In genomic region chr9:105244024-105244423, GRCm38 (mm10) we compare ENCODE assay signal across 12 mouse cellular contexts.
DNase-seq lines count a peak whose midpoint lies in the region; ATAC-seq lines count a peak whose summit lies in the region.
"Had no signal": no experiment of that assay in that cellular context is flagged by ENCODE, and none has a peak within 500 bp of the region (broad histone marks: within the 10 kb centered on the region; RNA-seq: fewer than 3 reads in every experiment).

No protein-coding gene starts in this region.

- H3K4me3 ChIP-seq in heart, embryonic 11.5 days (ENCODE audit: low read depth, low read length), result no peak overlapping the region
- no peak overlapping the region for H3K4me3 ChIP-seq in midbrain, embryonic 14.5 days (replicated peaks; ENCODE audit: low read depth, low read length)
- H3K4me3 ChIP-seq in midbrain, embryonic 16.5 days (ENCODE audit: low read depth, low read length), result no peak overlapping the region
- H3K4me3 ChIP-seq in limb, embryonic 11.5 days (ENCODE audit: low read depth, low read length), result no peak overlapping the region
- H3K4me3 ChIP-seq: erythroblast, embryonic 14.5 days; heart, embryonic 12.5 days; lung, embryonic 15.5 days had no signal

- WGBS in heart, embryonic 11.5 days (ENCODE audit: insufficient replicate concordance), result 27% methylated on average over 5 of the region's 5 CpGs
- WGBS in midbrain, embryonic 14.5 days, result 39% methylated on average over 5 of the region's 5 CpGs
- WGBS in midbrain, embryonic 16.5 days, result 32% methylated on average over 5 of the region's 5 CpGs
- WGBS in limb, embryonic 11.5 days, result 35% methylated on average over 5 of the region's 5 CpGs

- H3K27me3 ChIP-seq in heart, embryonic 11.5 days (ENCODE audit: control insufficient read depth, insufficient read depth, low read length), result no peaks in the 10 kb centered on the region
- no peaks in the 10 kb centered on the region for H3K27me3 ChIP-seq in midbrain, embryonic 14.5 days (ENCODE audit: control insufficient read depth, insufficient read depth, low read length)
- H3K27me3 ChIP-seq in midbrain, embryonic 16.5 days (ENCODE audit: control insufficient read depth, insufficient read depth, low read depth, low read length), result no peaks in the 10 kb centered on the region
- no peaks in the 10 kb centered on the region for H3K27me3 ChIP-seq in limb, embryonic 11.5 days (ENCODE audit: control insufficient read depth, insufficient read depth, low read length)
- H3K27me3 ChIP-seq: heart, embryonic 12.5 days; lung, embryonic 15.5 days had no signal

- intact Hi-C loops in heart, postnatal 10 days (cut with DNase I), result no loop called here

- ATAC-seq in heart, embryonic 11.5 days (replicated peaks; ENCODE audit: insufficient number of reproducible peaks, low FRiP score, low TSS enrichment), result no peak
- ATAC-seq in midbrain, embryonic 14.5 days (ENCODE audit: low FRiP score, low TSS enrichment), result no peak
- no peak for ATAC-seq in midbrain, embryonic 16.5 days
- ATAC-seq in limb, embryonic 11.5 days (ENCODE audit: insufficient number of reproducible peaks, low FRiP score, low TSS enrichment, low read depth), result no peak

- H3K9ac ChIP-seq in heart, embryonic 11.5 days (ENCODE audit: low read depth, low read length), result no peak overlapping the region
- no peak overlapping the region for H3K9ac ChIP-seq in midbrain, embryonic 14.5 days (replicated peaks; ENCODE audit: low read length)
- H3K9ac ChIP-seq in midbrain, embryonic 16.5 days (ENCODE audit: low read depth, low read length), result no peak overlapping the region
- H3K9ac ChIP-seq in limb, embryonic 11.5 days (ENCODE audit: low read length), result no peak overlapping the region
- H3K9ac ChIP-seq: heart, embryonic 12.5 days; lung, embryonic 15.5 days had no signal

- peak; percentile 16 to 40 for DNase-seq in heart, postnatal 10 days
- DNase-seq in midbrain, embryonic 14.5 days, result peak; percentile 32
- peak; percentile 87 for DNase-seq in embryo, embryonic 10 days (ENCODE audit: low spot score)
- DNase-seq in limb, embryonic 11.5 days (ENCODE audit: low spot score), result peak; percentile 84
- DNase-seq in left cerebral cortex, adult 11 months (ENCODE audit: low spot score), result no peak
- no peak for DNase-seq in urinary bladder, adult 2 months (ENCODE audit: low spot score)
- DNase-seq: layer of hippocampus, adult 9-11 months had no signal

- H3K36me3 ChIP-seq in heart, embryonic 11.5 days (ENCODE audit: control insufficient read depth, insufficient read depth, low read length), result no peaks in the 10 kb centered on the region
- no peaks in the 10 kb centered on the region for H3K36me3 ChIP-seq in midbrain, embryonic 14.5 days (ENCODE audit: control insufficient read depth, insufficient read depth, low read length)
- no peaks in the 10 kb centered on the region for H3K36me3 ChIP-seq in midbrain, embryonic 16.5 days (ENCODE audit: control insufficient read depth, insufficient read depth, low read length)
- no peaks in the 10 kb centered on the region for H3K36me3 ChIP-seq in limb, embryonic 11.5 days (ENCODE audit: control insufficient read depth, insufficient read depth, low read length)
- H3K36me3 ChIP-seq: heart, embryonic 12.5 days; lung, embryonic 15.5 days had no signal

- H3K4me1 ChIP-seq in heart, embryonic 11.5 days (ENCODE audit: control insufficient read depth, insufficient read depth, low read length), result no peaks in the 10 kb centered on the region
- H3K4me1 ChIP-seq in midbrain, embryonic 14.5 days (ENCODE audit: control insufficient read depth, insufficient read depth, low read length), result no peaks in the 10 kb centered on the region
- no peaks in the 10 kb centered on the region for H3K4me1 ChIP-seq in midbrain, embryonic 16.5 days (ENCODE audit: control insufficient read depth, insufficient read depth, low read length)
- no peaks in the 10 kb centered on the region for H3K4me1 ChIP-seq in limb, embryonic 11.5 days (ENCODE audit: control insufficient read depth, insufficient read depth, low read length)
- H3K4me1 ChIP-seq: heart, embryonic 12.5 days; lung, embryonic 15.5 days had no signal

- H3K27ac ChIP-seq in heart, embryonic 11.5 days (ENCODE audit: low read depth, low read length), result no peak overlapping the region
- no peak overlapping the region for H3K27ac ChIP-seq in midbrain, embryonic 14.5 days (replicated peaks; ENCODE audit: low read depth, low read length)
- no peak overlapping the region for H3K27ac ChIP-seq in midbrain, embryonic 16.5 days (ENCODE audit: low read length)
- no peak overlapping the region for H3K27ac ChIP-seq in limb, embryonic 11.5 days (replicated peaks; ENCODE audit: low read depth, low read length)
- H3K27ac ChIP-seq: lung, embryonic 15.5 days had no signal

- H3K9me3 ChIP-seq in heart, embryonic 11.5 days (replicated peaks; ENCODE audit: control insufficient read depth, low read length), result no peaks in the 10 kb centered on the region
- H3K9me3 ChIP-seq in midbrain, embryonic 14.5 days (ENCODE audit: control insufficient read depth, low read length), result no peaks in the 10 kb centered on the region
- no peaks in the 10 kb centered on the region for H3K9me3 ChIP-seq in midbrain, embryonic 16.5 days (replicated peaks; ENCODE audit: control insufficient read depth, low read length, poor library complexity, severe bottlenecking)
- no peaks in the 10 kb centered on the region for H3K9me3 ChIP-seq in limb, embryonic 11.5 days (ENCODE audit: control insufficient read depth, low read length)
- H3K9me3 ChIP-seq: lung, embryonic 15.5 days had no signal

- H3K4me2 ChIP-seq in heart, embryonic 11.5 days, result no peak overlapping the region
- no peak overlapping the region for H3K4me2 ChIP-seq in midbrain, embryonic 14.5 days (ENCODE audit: low read length)
- H3K4me2 ChIP-seq in midbrain, embryonic 16.5 days (ENCODE audit: low read length), result no peak overlapping the region
- no peak overlapping the region for H3K4me2 ChIP-seq in limb, embryonic 11.5 days (ENCODE audit: low read depth, severe bottlenecking)
- H3K4me2 ChIP-seq: heart, embryonic 12.5 days; lung, embryonic 15.5 days had no signal

Comparison
In these comparisons a context has a peak if more than half of its experiments do, and no peak if none do; other contexts are left out.
1. DNase-seq: peak in heart, postnatal 10 days (2 of 2), midbrain, embryonic 14.5 days (single experiment), embryo, embryonic 10 days (single experiment) and limb, embryonic 11.5 days (single experiment); none in left cerebral cortex, adult 11 months (single experiment) and urinary bladder, adult 2 months (single experiment).